Mouse (Mus musculus) brain, embryonic 14.5 days (tissue): Measurements from ENCODE around the gene Atxn7l2.

Experiments used
- CTCF ChIP-seq: fragments of 200-500 bp; IDR thresholded peaks from 2 replicates; pipeline ENCODE4 v1.5.1; 2012; ENCODE audit warnings: inconsistent platforms, mild to moderate bottlenecking, moderate library complexity, borderline replicate concordance; ENCODE audit not compliant: insufficient read depth, insufficient read length; ENCODE audit errors: extremely low read depth
- POLR2A ChIP-seq: fragments of 200-500 bp; IDR thresholded peaks from 2 replicates; pipeline ENCODE4 v1.6.1; 2012; ENCODE audit warnings: mild to moderate bottlenecking, inconsistent platforms, borderline replicate concordance; ENCODE audit not compliant: poor library complexity, insufficient read depth, insufficient read length, severe bottlenecking; ENCODE audit errors: extremely low read depth

DNA sequence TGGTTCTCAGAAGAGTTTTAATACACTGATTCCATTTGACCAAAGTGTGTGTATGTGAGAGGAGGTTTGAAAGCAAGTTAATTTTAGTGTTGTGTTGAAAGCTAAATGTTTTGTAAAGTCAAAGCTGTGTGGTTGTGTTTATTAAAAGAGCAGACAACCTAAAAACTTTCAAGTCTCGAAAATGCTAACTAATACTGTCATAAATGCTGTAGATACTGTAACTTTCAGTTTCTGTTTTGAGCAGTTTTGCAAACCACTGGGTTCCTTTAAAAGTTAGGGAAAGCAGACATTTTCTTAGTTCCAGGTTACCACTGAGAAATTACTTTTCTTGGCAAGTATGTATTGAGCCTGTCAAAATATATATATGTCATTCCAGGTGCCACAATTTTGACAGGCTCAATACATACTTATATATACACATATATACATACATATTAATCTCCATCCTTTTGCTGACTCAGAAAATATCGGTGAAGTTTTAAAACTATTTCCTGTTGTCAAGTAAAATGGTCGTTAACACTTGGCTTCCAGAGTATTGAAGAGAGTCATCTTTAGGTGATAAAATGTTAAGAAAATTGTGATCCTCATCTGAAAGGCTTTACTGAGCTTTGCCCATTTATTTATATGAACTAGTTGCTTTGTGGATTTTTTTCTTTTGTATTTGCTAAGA is 47.2 kb upstream of the Atxn7l2 start:
- TF ChIP-seq POLR2A, result no peak
- no peak for TF ChIP-seq CTCF
